Mouse (Mus musculus) spleen, adult 18-20 months (tissue): ENCODE measurements around the gene Klrb1b.
A peak's percentile ranks its signal among the peaks of the same experiment; 100 is the strongest.

Experiments used
- DNase-seq, 2 experiments: peaks; one replicate each; pipeline ENCODE4 v3.0.0; 2022; ENCODE audit warnings: mixed read lengths in 2 of 2

The Klrb1b gene

GRCm38 (mm10) chr6:128826132-128826531 lies at the start of gene Klrb1b, which contains the start of gene Gm44511:
Klrb1b (minus strand) TSS chr6:128826331.
Gm44511 (minus strand) TSS chr6:128826315.
- DNase-seq: no peak

GRCm38 (mm10) chr6:128871910-128872610 lies 45.9 kb upstream of the Klrb1b start:
- DNase-seq: no peak

- DNase-seq: no peak
Measured at GRCm38 (mm10) chr6:128868861-128869260, 42.7 kb upstream of the Klrb1b start.

- DNase-seq: no peak
Measured at GRCm38 (mm10) chr6:128857976-128858375, 31.8 kb upstream of the Klrb1b start.

GRCm38 (mm10) chr6:128856250-128856649 lies 30.1 kb upstream of the Klrb1b start:
- DNase-seq: peak; percentile 62 to 65

GRCm38 (mm10) chr6:128855477-128855876 lies 29.3 kb upstream of the Klrb1b start:
- DNase-seq: peak in 1 of 2 experiments; percentile 23

- no peak for DNase-seq
Measured at GRCm38 (mm10) chr6:128854895-128855294, 28.8 kb upstream of the Klrb1b start.

- DNase-seq: peak; percentile 52 to 82
Measured at GRCm38 (mm10) chr6:128854024-128854820, 28.1 kb upstream of the Klrb1b start.

- no peak for DNase-seq
Measured at GRCm38 (mm10) chr6:128852766-128853165, 26.6 kb upstream of the Klrb1b start.

GRCm38 (mm10) chr6:128851151-128851550 lies 25.0 kb upstream of the Klrb1b start:
- DNase-seq: no peak

GRCm38 (mm10) chr6:128850671-128851070 lies 24.5 kb upstream of the Klrb1b start:
- no peak for DNase-seq

- DNase-seq: no peak
Measured at GRCm38 (mm10) chr6:128849902-128850301, 23.8 kb upstream of the Klrb1b start.

GRCm38 (mm10) chr6:128847401-128847800 lies 21.3 kb upstream of the Klrb1b start:
- no peak for DNase-seq

GRCm38 (mm10) chr6:128845998-128846542 lies 19.9 kb upstream of the Klrb1b start:
- no peak for DNase-seq

GRCm38 (mm10) chr6:128845319-128845979 lies 19.3 kb upstream of the Klrb1b start:
- DNase-seq: peak; percentile 72 to 87

- DNase-seq: no peak
Measured at GRCm38 (mm10) chr6:128844586-128845080, 18.5 kb upstream of the Klrb1b start.

GRCm38 (mm10) chr6:128844131-128844530 lies 18.0 kb upstream of the Klrb1b start:
- no peak for DNase-seq

- peak; percentile 63 to 77 for DNase-seq
Measured at GRCm38 (mm10) chr6:128843479-128843992, 17.4 kb upstream of the Klrb1b start.

- peak; percentile 80 to 83 for DNase-seq
Measured at GRCm38 (mm10) chr6:128842945-128843478, 16.9 kb upstream of the Klrb1b start.

GRCm38 (mm10) chr6:128842356-128842944 lies 16.3 kb upstream of the Klrb1b start:
- peak in 1 of 2 experiments; percentile 35 for DNase-seq

- DNase-seq: no peak
Measured at GRCm38 (mm10) chr6:128841327-128842089, 15.4 kb upstream of the Klrb1b start.
